Mouse (Mus musculus): Measurements from ENCODE around the gene Tsfm. TPM values are rescaled to one million over a fixed set of nuclear protein-coding genes. Genes with fewer than 3 reads are reported as not detected.
A peak's percentile ranks its signal among the peaks of the same experiment; 100 is the strongest.

Gene Tsfm
- polyA plus RNA-seq, 1 experiment from 2014 or later, result 60.1 TPM

- Histone ChIP-seq H3K36me3 (ENCODE audit: control insufficient read depth, insufficient read depth, low read length) (no peaks in the 10 kb centered on the region), H3K27ac (ENCODE audit: low read depth, low read length) (peak overlapping the region; percentile 98), H3K4me1 (ENCODE audit: control insufficient read depth, insufficient read depth, low read length) (peaks cover 53% of the 10 kb centered on the region), H3K9ac (replicated peaks; ENCODE audit: low read depth, low read length) (peak overlapping the region; percentile 92), H3K4me2 (ENCODE audit: low read depth, low read length) (peak overlapping the region; percentile 86), H3K9me3 (ENCODE audit: control insufficient read depth, low read length) (no peaks in the 10 kb centered on the region), H3K27me3 (ENCODE audit: control insufficient read depth, insufficient read depth, low read length) (no peaks in the 10 kb centered on the region), H3K4me3 (ENCODE audit: low read depth, low read length) (peak overlapping the region; percentile 91)
- 1% methylated on average over 16 of the region's 16 CpGs for WGBS
- peak; percentile 15; the same call in 1 of the 2 replicates for ATAC-seq (ENCODE audit: low read depth)
Observed at GRCm38 (mm10) chr10:126980221-126980932, 50.3 kb downstream of the Tsfm start.

DNA sequence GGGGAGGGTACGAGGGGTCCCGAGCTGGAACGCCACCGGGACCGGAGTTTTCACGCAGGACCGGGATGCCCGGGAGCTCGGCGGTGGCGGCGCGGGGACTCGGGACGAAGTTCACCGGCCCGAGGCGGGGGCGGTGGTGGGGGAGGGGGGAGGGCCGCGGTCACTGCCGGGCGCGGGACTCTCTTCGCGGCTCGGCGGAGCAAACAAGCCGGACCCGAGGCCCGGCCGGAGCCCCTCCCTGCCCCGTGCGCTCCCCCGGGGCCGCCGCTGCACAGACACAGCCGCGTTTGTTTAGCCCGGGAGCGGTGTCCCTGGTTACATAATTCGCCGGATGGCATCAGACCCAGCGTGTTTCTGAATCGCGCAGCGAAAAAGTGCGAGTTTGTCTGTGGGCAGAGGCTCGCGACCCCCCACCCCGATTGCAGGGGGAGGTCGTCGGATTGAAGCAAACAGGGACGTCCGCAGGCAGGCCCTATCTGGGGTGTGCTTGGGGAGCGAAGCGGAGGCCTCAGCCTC is 50.9 kb downstream of the Tsfm start:
- no peak for ATAC-seq (ENCODE audit: low read depth)
- H3K4me3 ChIP-seq (ENCODE audit: low read depth, low read length), result peak overlapping the region; percentile 91
- peak overlapping the region; percentile 86 for H3K4me2 ChIP-seq (ENCODE audit: low read depth, low read length)
- H3K36me3 ChIP-seq (ENCODE audit: control insufficient read depth, insufficient read depth, low read length), result no peaks in the 10 kb centered on the region
- H3K4me1 ChIP-seq (ENCODE audit: control insufficient read depth, insufficient read depth, low read length), result peaks cover 46% of the 10 kb centered on the region
- H3K27ac ChIP-seq (ENCODE audit: low read depth, low read length), result peak overlapping the region; percentile 98
- no peaks in the 10 kb centered on the region for H3K9me3 ChIP-seq (ENCODE audit: control insufficient read depth, low read length)
- under 1% methylated on average over 49 of the region's 57 CpGs for WGBS
- peak overlapping the region; percentile 92 for H3K9ac ChIP-seq (replicated peaks; ENCODE audit: low read depth, low read length)
- no peaks in the 10 kb centered on the region for H3K27me3 ChIP-seq (ENCODE audit: control insufficient read depth, insufficient read depth, low read length)

DNA sequence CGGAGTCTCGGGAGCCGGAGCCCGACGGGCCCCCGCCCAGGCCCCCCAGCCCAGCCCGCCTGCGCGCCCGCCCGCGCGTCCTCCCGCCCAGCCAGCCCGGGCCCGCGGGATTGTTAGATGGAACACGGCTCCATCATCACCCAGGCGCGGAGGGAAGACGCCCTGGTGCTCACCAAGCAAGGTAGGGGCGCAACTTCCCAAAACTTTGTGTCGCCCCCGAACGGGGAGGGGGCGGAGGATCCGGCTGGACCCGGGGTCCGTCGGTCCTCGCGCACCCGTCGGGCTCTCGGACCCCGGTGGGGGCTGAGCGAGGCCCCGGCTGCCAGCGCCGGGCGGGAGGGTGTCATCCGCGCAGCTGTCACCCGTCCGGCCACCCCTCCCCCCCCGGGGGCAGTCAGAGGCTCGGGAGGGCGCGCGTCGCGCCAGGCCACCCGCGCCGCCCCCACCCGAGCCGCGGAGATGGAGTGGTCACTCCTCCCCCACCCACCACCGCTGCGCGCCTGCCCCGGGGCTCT is 51.5 kb downstream of the Tsfm start:
- ATAC-seq (ENCODE audit: low read depth), result peak; percentile 11
- under 1% methylated on average over 20 of the region's 62 CpGs for WGBS
- H3K4me1 ChIP-seq (ENCODE audit: control insufficient read depth, insufficient read depth, low read length), result peaks cover 41% of the 10 kb centered on the region

GRCm38 (mm10) chr10:126978277-126978994 is 52.2 kb downstream of the Tsfm start, which contains the start of gene Ctdsp2:
Gene Ctdsp2, plus strand, starts transcription at chr10:126978717.
- Histone ChIP-seq H3K4me2 (ENCODE audit: low read depth, low read length) (peak within 1 kb of the TSS; percentile 86), H3K27me3 (ENCODE audit: control insufficient read depth, insufficient read depth, low read length) (no peaks in the 10 kb centered on the region), H3K4me3 (ENCODE audit: low read depth, low read length) (peak within 1 kb of the TSS; percentile 91), H3K9ac (replicated peaks; ENCODE audit: low read depth, low read length) (peak within 1 kb of the TSS; percentile 92), H3K27ac (ENCODE audit: low read depth, low read length) (peak within 1 kb of the TSS; percentile 98), H3K36me3 (ENCODE audit: control insufficient read depth, insufficient read depth, low read length) (no peaks in the 10 kb centered on the region), H3K4me1 (ENCODE audit: control insufficient read depth, insufficient read depth, low read length) (peaks cover 33% of the 10 kb centered on the region), H3K9me3 (ENCODE audit: control insufficient read depth, low read length) (no peaks in the 10 kb centered on the region)
- 0% methylated on average over 49 of the region's 56 CpGs for WGBS
- peak; percentile 93 for ATAC-seq (ENCODE audit: low read depth)

More for the DNA sequence above, 51.5 kb downstream of the Tsfm start:
- Histone ChIP-seq H3K4me3 (ENCODE audit: low read depth, low read length) (peak overlapping the region; percentile 91), H3K9ac (replicated peaks; ENCODE audit: low read depth, low read length) (peak overlapping the region; percentile 92), H3K27ac (ENCODE audit: low read depth, low read length) (peak overlapping the region; percentile 98), H3K4me2 (ENCODE audit: low read depth, low read length) (peak overlapping the region; percentile 86), H3K27me3 (ENCODE audit: control insufficient read depth, insufficient read depth, low read length) (no peaks in the 10 kb centered on the region), H3K36me3 (ENCODE audit: control insufficient read depth, insufficient read depth, low read length) (no peaks in the 10 kb centered on the region), H3K9me3 (ENCODE audit: control insufficient read depth, low read length) (no peaks in the 10 kb centered on the region)

GRCm38 (mm10) chr10:126977076-126977475 is 53.6 kb downstream of the Tsfm start:
- Histone ChIP-seq H3K4me1 (ENCODE audit: control insufficient read depth, insufficient read depth, low read length) (peaks cover 20% of the 10 kb centered on the region), H3K4me3 (ENCODE audit: low read depth, low read length) (no peak overlapping the region), H3K27me3 (ENCODE audit: control insufficient read depth, insufficient read depth, low read length) (no peaks in the 10 kb centered on the region), H3K4me2 (ENCODE audit: low read depth, low read length) (no peak overlapping the region), H3K36me3 (ENCODE audit: control insufficient read depth, insufficient read depth, low read length) (no peaks in the 10 kb centered on the region), H3K9ac (replicated peaks; ENCODE audit: low read depth, low read length) (no peak overlapping the region), H3K27ac (ENCODE audit: low read depth, low read length) (no peak overlapping the region), H3K9me3 (ENCODE audit: control insufficient read depth, low read length) (no peaks in the 10 kb centered on the region)
- ATAC-seq (ENCODE audit: low read depth), result no peak
- WGBS, result 30% methylated on average over 4 of the region's 4 CpGs

- 91% methylated on average over 6 of the region's 6 CpGs for WGBS
- H3K27me3 ChIP-seq (ENCODE audit: control insufficient read depth, insufficient read depth, low read length), result no peaks in the 10 kb centered on the region; the same call in 1 of the 2 replicates
- H3K4me2 ChIP-seq (ENCODE audit: low read depth, low read length), result no peak overlapping the region
- H3K36me3 ChIP-seq (ENCODE audit: control insufficient read depth, insufficient read depth, low read length), result no peaks in the 10 kb centered on the region
- H3K27ac ChIP-seq (ENCODE audit: low read depth, low read length), result no peak overlapping the region
- no peak overlapping the region for H3K9ac ChIP-seq (replicated peaks; ENCODE audit: low read depth, low read length)
- no peak for ATAC-seq (ENCODE audit: low read depth)
- no peak overlapping the region for H3K4me3 ChIP-seq (ENCODE audit: low read depth, low read length)
- peaks cover 6% of the 10 kb centered on the region for H3K4me1 ChIP-seq (ENCODE audit: control insufficient read depth, insufficient read depth, low read length)
- H3K9me3 ChIP-seq (ENCODE audit: control insufficient read depth, low read length), result no peaks in the 10 kb centered on the region
Observed at GRCm38 (mm10) chr10:126975706-126976105, 54.9 kb downstream of the Tsfm start.

DNA sequence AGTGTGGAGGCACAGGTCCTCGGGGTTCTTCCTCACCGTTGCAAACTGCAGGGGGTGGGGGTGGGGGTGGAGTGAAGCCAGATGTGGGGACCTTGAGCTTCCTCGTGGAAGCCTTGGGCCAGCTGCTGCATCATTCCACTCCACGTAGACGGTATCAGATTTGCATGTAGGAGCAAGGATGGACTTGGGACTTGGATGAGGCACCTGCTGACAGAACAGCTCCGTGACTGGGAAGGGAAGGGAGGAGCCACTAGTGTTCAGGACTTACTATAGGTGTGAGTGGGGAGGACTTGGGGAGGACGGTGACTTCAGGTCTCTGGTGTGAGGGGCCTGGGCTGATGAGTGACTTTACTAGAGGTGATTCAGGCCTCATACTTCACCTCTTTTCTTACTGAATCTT is 57.7 kb downstream of the Tsfm start:
- H3K36me3 ChIP-seq (ENCODE audit: control insufficient read depth, insufficient read depth, low read length), result no peaks in the 10 kb centered on the region
- no peak for ATAC-seq (ENCODE audit: low read depth)
- no peak overlapping the region for H3K4me3 ChIP-seq (ENCODE audit: low read depth, low read length)
- H3K9ac ChIP-seq (replicated peaks; ENCODE audit: low read depth, low read length), result no peak overlapping the region
- WGBS, result 31% methylated on average over 7 of the region's 7 CpGs
- no peak overlapping the region for H3K27ac ChIP-seq (ENCODE audit: low read depth, low read length)
- no peaks in the 10 kb centered on the region for H3K9me3 ChIP-seq (ENCODE audit: control insufficient read depth, low read length)
- 0 out of 2 replicates have a peak, but pooled peaks cover 1% of the 10 kb centered on the region for H3K4me1 ChIP-seq (ENCODE audit: control insufficient read depth, insufficient read depth, low read length)
- H3K4me2 ChIP-seq (ENCODE audit: low read depth, low read length), result no peak overlapping the region
- no peaks in the 10 kb centered on the region; the same call in 1 of the 2 replicates for H3K27me3 ChIP-seq (ENCODE audit: control insufficient read depth, insufficient read depth, low read length)

DNA sequence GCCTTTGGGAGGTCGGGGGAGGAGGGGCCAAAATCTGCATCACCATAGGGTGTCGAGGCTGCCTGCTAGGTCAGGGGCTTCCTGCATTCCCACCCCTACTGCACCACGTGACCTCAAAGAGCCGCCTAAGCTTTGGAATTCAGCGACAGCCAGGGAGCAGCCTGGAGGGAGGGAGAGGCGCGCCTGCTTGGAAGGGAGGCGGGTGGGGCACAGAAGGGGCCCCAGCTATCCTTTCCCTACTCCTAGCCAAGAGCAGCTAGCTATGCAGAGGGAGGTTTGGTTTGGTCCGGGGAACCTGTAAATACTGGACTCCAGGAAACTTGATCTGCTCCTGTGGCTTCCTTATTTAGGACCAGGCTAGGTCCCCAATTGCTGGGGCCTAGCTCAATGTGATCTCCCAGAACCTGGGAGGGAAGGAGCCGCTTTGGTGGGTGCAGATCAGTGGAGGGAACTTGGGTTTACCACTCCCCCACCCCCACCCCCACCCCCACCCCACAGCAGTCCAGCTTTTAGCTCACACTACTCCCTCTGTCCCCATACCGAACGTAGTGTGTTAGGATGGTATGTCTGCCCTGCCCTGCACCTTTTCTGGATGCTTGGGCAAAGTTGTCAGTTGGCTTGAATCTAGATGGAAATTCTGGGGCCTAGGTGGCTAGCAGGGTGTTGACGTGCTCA is 58.5 kb downstream of the Tsfm start:
- H3K4me2 ChIP-seq (ENCODE audit: low read depth, low read length), result 0 out of 2 replicates have a peak overlapping the region, but pooled peaks have one; percentile 2
- ATAC-seq (ENCODE audit: low read depth), result peak; percentile 54; the same call in 1 of the 2 replicates
- H3K4me1 ChIP-seq (ENCODE audit: control insufficient read depth, insufficient read depth, low read length), result no peaks in the 10 kb centered on the region
- H3K9me3 ChIP-seq (ENCODE audit: control insufficient read depth, low read length), result no peaks in the 10 kb centered on the region
- H3K9ac ChIP-seq (replicated peaks; ENCODE audit: low read depth, low read length), result no peak overlapping the region
- no peak overlapping the region for H3K4me3 ChIP-seq (ENCODE audit: low read depth, low read length)
- WGBS, result 10% methylated on average over 13 of the region's 13 CpGs
- H3K27me3 ChIP-seq (ENCODE audit: control insufficient read depth, insufficient read depth, low read length), result no peaks in the 10 kb centered on the region; the same call in 1 of the 2 replicates
- H3K27ac ChIP-seq (ENCODE audit: low read depth, low read length), result no peak overlapping the region
- H3K36me3 ChIP-seq (ENCODE audit: control insufficient read depth, insufficient read depth, low read length), result no peaks in the 10 kb centered on the region

All from neural tube, embryonic 14.5 days (tissue).